Mouse (Mus musculus): Measurements from ENCODE around the gene Tnfrsf1a.
A peak's percentile ranks its signal among the peaks of the same experiment; 100 is the strongest.

Gene Tnfrsf1a

GRCm38 (mm10) chr6:125354352-125355151 lies 5.4 kb downstream of the Tnfrsf1a start:
- no peak for DNase-seq (ENCODE audit: low read depth, low spot score)
- H3K36me3 ChIP-seq (ENCODE audit: control insufficient read depth, insufficient read depth, low read length, poor library complexity, severe bottlenecking) = no peaks in the 10 kb centered on the region
- H3K27me3 ChIP-seq (ENCODE audit: control insufficient read depth, insufficient read depth, low read length, poor library complexity, severe bottlenecking) = no peaks in the 10 kb centered on the region; the same call in 1 of the 2 replicates

GRCm38 (mm10) chr6:125355197-125355741 lies 6.1 kb downstream of the Tnfrsf1a start:
- no peak for DNase-seq (ENCODE audit: low read depth, low spot score)
- no peaks in the 10 kb centered on the region for H3K36me3 ChIP-seq (ENCODE audit: control insufficient read depth, insufficient read depth, low read length, poor library complexity, severe bottlenecking)
- no peaks in the 10 kb centered on the region; the same call in 1 of the 2 replicates for H3K27me3 ChIP-seq (ENCODE audit: control insufficient read depth, insufficient read depth, low read length, poor library complexity, severe bottlenecking)

GRCm38 (mm10) chr6:125356264-125356663 lies 7.1 kb downstream of the Tnfrsf1a start:
- H3K36me3 ChIP-seq (ENCODE audit: control insufficient read depth, insufficient read depth, low read length, poor library complexity, severe bottlenecking) = no peaks in the 10 kb centered on the region
- DNase-seq (ENCODE audit: low read depth, low spot score) = no peak
- no peaks in the 10 kb centered on the region; the same call in 1 of the 2 replicates for H3K27me3 ChIP-seq (ENCODE audit: control insufficient read depth, insufficient read depth, low read length, poor library complexity, severe bottlenecking)

- H3K27me3 ChIP-seq (ENCODE audit: control insufficient read depth, insufficient read depth, low read length, poor library complexity, severe bottlenecking) = no peaks in the 10 kb centered on the region
- no peak for DNase-seq (ENCODE audit: low read depth, low spot score)
- no peaks in the 10 kb centered on the region for H3K36me3 ChIP-seq (ENCODE audit: control insufficient read depth, insufficient read depth, low read length, poor library complexity, severe bottlenecking)
Observed at GRCm38 (mm10) chr6:125357334-125357733, 8.2 kb downstream of the Tnfrsf1a start.

- H3K27me3 ChIP-seq (ENCODE audit: control insufficient read depth, insufficient read depth, low read length, poor library complexity, severe bottlenecking) = no peaks in the 10 kb centered on the region; the same call in 1 of the 2 replicates
- H3K36me3 ChIP-seq (ENCODE audit: control insufficient read depth, insufficient read depth, low read length, poor library complexity, severe bottlenecking) = no peaks in the 10 kb centered on the region
- no peak for DNase-seq (ENCODE audit: low read depth, low spot score)
Observed at GRCm38 (mm10) chr6:125359999-125360398, 10.8 kb downstream of the Tnfrsf1a start.

- peak; percentile 77 for DNase-seq (ENCODE audit: low read depth, low spot score)
- Histone ChIP-seq H3K36me3 (ENCODE audit: control insufficient read depth, insufficient read depth, low read length, poor library complexity, severe bottlenecking) (no peaks in the 10 kb centered on the region), H3K27me3 (ENCODE audit: control insufficient read depth, insufficient read depth, low read length, poor library complexity, severe bottlenecking) (no peaks in the 10 kb centered on the region; the same call in 1 of the 2 replicates)
Observed at GRCm38 (mm10) chr6:125360846-125361245, 11.7 kb downstream of the Tnfrsf1a start.

GRCm38 (mm10) chr6:125361467-125362291 lies 12.5 kb downstream of the Tnfrsf1a start:
- no peak for DNase-seq (ENCODE audit: low read depth, low spot score)
- H3K36me3 ChIP-seq (ENCODE audit: control insufficient read depth, insufficient read depth, low read length, poor library complexity, severe bottlenecking) = no peaks in the 10 kb centered on the region

GRCm38 (mm10) chr6:125363021-125363420 lies 13.9 kb downstream of the Tnfrsf1a start:
- no peak for DNase-seq (ENCODE audit: low read depth, low spot score)
- no peaks in the 10 kb centered on the region; the same call in 1 of the 2 replicates for H3K27me3 ChIP-seq (ENCODE audit: control insufficient read depth, insufficient read depth, low read length, poor library complexity, severe bottlenecking)
- no peaks in the 10 kb centered on the region for H3K36me3 ChIP-seq (ENCODE audit: control insufficient read depth, insufficient read depth, low read length, poor library complexity, severe bottlenecking)

More at GRCm38 (mm10) chr6:125361467-125362291, 12.5 kb downstream of the Tnfrsf1a start:
- no peaks in the 10 kb centered on the region; the same call in 1 of the 2 replicates for H3K27me3 ChIP-seq (ENCODE audit: control insufficient read depth, insufficient read depth, low read length, poor library complexity, severe bottlenecking)

- no peak for DNase-seq (ENCODE audit: low read depth, low spot score)
- H3K27me3 ChIP-seq (ENCODE audit: control insufficient read depth, insufficient read depth, low read length, poor library complexity, severe bottlenecking) = peaks cover 4% of the 10 kb centered on the region
- no peaks in the 10 kb centered on the region for H3K36me3 ChIP-seq (ENCODE audit: control insufficient read depth, insufficient read depth, low read length, poor library complexity, severe bottlenecking)
Observed at GRCm38 (mm10) chr6:125363451-125364242, 14.5 kb downstream of the Tnfrsf1a start.

- DNase-seq (ENCODE audit: low read depth, low spot score) = no peak
- Histone ChIP-seq H3K27me3 (ENCODE audit: control insufficient read depth, insufficient read depth, low read length, poor library complexity, severe bottlenecking) (peaks cover 4% of the 10 kb centered on the region), H3K36me3 (ENCODE audit: control insufficient read depth, insufficient read depth, low read length, poor library complexity, severe bottlenecking) (no peaks in the 10 kb centered on the region)
Observed at GRCm38 (mm10) chr6:125364448-125364847, 15.3 kb downstream of the Tnfrsf1a start.

- DNase-seq (ENCODE audit: low read depth, low spot score) = no peak
- Histone ChIP-seq H3K27me3 (ENCODE audit: control insufficient read depth, insufficient read depth, low read length, poor library complexity, severe bottlenecking) (peaks cover 4% of the 10 kb centered on the region), H3K36me3 (ENCODE audit: control insufficient read depth, insufficient read depth, low read length, poor library complexity, severe bottlenecking) (no peaks in the 10 kb centered on the region)
Observed at GRCm38 (mm10) chr6:125365522-125365921, 16.4 kb downstream of the Tnfrsf1a start.

GRCm38 (mm10) chr6:125366133-125366532 lies 17.0 kb downstream of the Tnfrsf1a start:
- peaks cover 4% of the 10 kb centered on the region for H3K27me3 ChIP-seq (ENCODE audit: control insufficient read depth, insufficient read depth, low read length, poor library complexity, severe bottlenecking)
- DNase-seq (ENCODE audit: low read depth, low spot score) = no peak
- H3K36me3 ChIP-seq (ENCODE audit: control insufficient read depth, insufficient read depth, low read length, poor library complexity, severe bottlenecking) = no peaks in the 10 kb centered on the region

GRCm38 (mm10) chr6:125367758-125368371 lies 18.7 kb downstream of the Tnfrsf1a start:
- H3K27me3 ChIP-seq (ENCODE audit: control insufficient read depth, insufficient read depth, low read length, poor library complexity, severe bottlenecking) = peaks cover 4% of the 10 kb centered on the region
- peak; percentile 59 for DNase-seq (ENCODE audit: low read depth, low spot score)
- H3K36me3 ChIP-seq (ENCODE audit: control insufficient read depth, insufficient read depth, low read length, poor library complexity, severe bottlenecking) = no peaks in the 10 kb centered on the region

GRCm38 (mm10) chr6:125377042-125377441 lies 27.9 kb downstream of the Tnfrsf1a start:
- no peak for DNase-seq (ENCODE audit: low read depth, low spot score)
- no peaks in the 10 kb centered on the region for H3K36me3 ChIP-seq (ENCODE audit: control insufficient read depth, insufficient read depth, low read length, poor library complexity, severe bottlenecking)
- H3K27me3 ChIP-seq (ENCODE audit: control insufficient read depth, insufficient read depth, low read length, poor library complexity, severe bottlenecking) = peaks cover 2% of the 10 kb centered on the region; the same call in 1 of the 2 replicates

All from splenic B cell, adult 2 months (primary cell).